Mouse (Mus musculus) cerebellum, adult 2 months (tissue): ENCODE results near the gene Cdk19.

Experiments used
- CTCF ChIP-seq: fragments of 200-500 bp; IDR thresholded peaks from 2 replicates; pipeline ENCODE4 v1.5.1; 2011; ENCODE audit warnings: low read depth, mild to moderate bottlenecking, control low read depth, low read length, moderate library complexity, borderline replicate concordance; ENCODE audit not compliant: insufficient read depth
- POLR2A ChIP-seq: fragments of 200-500 bp; IDR thresholded peaks from 2 replicates; pipeline ENCODE4 v1.6.1; 2011; ENCODE audit warnings: low read length, control low read depth, borderline replicate concordance; ENCODE audit not compliant: insufficient read depth

DNA sequence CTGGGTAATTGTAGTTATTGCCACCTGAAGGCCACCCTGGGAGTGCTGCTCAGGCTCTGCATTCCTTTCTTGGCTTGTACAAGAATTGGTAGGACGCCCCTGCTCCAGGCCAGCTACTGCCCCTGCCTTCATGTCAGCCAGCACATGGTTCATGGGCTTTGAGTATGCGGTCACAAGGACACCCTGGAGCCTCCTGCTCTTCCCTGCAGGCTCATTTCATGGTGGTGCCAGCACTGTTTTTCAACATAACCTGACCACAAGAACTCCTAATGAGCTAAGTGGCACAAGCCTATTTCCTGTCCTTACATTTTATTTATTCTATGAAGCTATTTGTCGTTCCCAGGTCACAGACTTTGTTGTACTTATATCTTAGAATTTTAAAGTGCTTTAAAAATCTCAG lies 107.9 kb downstream of the Cdk19 start:
- TF ChIP-seq CTCF (no peak), POLR2A (no peak)
